Mouse (Mus musculus) 3T3-L1 (cell line): ENCODE measurements around the gene Krtap12-1.
A peak's percentile ranks its signal among the peaks of the same experiment; 100 is the strongest.
"Not testable (repeated sequence)": the region's sequence is repeated elsewhere in the genome, so short reads cannot be mapped to it uniquely, and the experiment has no call there.

ENCODE experiments used
- DNase-seq: peaks from one replicate; pipeline ENCODE4 v3.0.0-alpha.2; 2015; ENCODE audit warnings: low read depth, low spot score

The Krtap12-1 gene

GRCm38 (mm10) chr10:77741924-77742688, 21.7 kb downstream of the Krtap12-1 start, which contains the start of gene Gm18596:
Gm18596 (minus strand) TSS chr10:77742638.
- not testable (repeated sequence) for DNase-seq

- not testable (repeated sequence) for DNase-seq
Observed at GRCm38 (mm10) chr10:77750686-77751085, 30.3 kb downstream of the Krtap12-1 start.

GRCm38 (mm10) chr10:77751254-77751653, 30.9 kb downstream of the Krtap12-1 start, which contains the start of gene Gm9736:
Gm9736 (minus strand) TSS chr10:77751354.
- DNase-seq = not testable (repeated sequence)

GRCm38 (mm10) chr10:77752312-77752711, 31.9 kb downstream of the Krtap12-1 start:
- not testable (repeated sequence) for DNase-seq

GRCm38 (mm10) chr10:77753448-77753847, 33.0 kb downstream of the Krtap12-1 start:
- peak; percentile 38 for DNase-seq

GRCm38 (mm10) chr10:77759582-77759981, 39.2 kb downstream of the Krtap12-1 start, which contains the start of gene Gm3233:
Gm3233 (minus strand) TSS chr10:77759682.
- not testable (repeated sequence) for DNase-seq

- no peak for DNase-seq
Observed at GRCm38 (mm10) chr10:77769727-77770126, 49.3 kb downstream of the Krtap12-1 start.
